Mouse (Mus musculus): ENCODE data around the gene Adarb2. TPM values are rescaled to one million over a fixed set of nuclear protein-coding genes. Genes with fewer than 3 reads are reported as not detected.

The Adarb2 gene
- polyA plus RNA-seq, 1 experiment from 2014 or later, result 2.0 TPM

- Histone ChIP-seq H3K9me3 (replicated peaks) (no peaks in the 10 kb centered on the region), H3K27ac (replicated peaks) (no peak overlapping the region), H3K4me3 (no peak overlapping the region), H3K36me3 (no peaks in the 10 kb centered on the region), H3K27me3 (ENCODE audit: low read depth, poor library complexity, severe bottlenecking) (no peaks in the 10 kb centered on the region), H3K4me1 (no peaks in the 10 kb centered on the region)
- 64% methylated on average over 5 of the region's 5 CpGs for WGBS
- no peak for DNase-seq (ENCODE audit: low spot score)
Measured at GRCm38 (mm10) chr13:8316347-8317141, 113.9 kb downstream of the Adarb2 start.

DNA sequence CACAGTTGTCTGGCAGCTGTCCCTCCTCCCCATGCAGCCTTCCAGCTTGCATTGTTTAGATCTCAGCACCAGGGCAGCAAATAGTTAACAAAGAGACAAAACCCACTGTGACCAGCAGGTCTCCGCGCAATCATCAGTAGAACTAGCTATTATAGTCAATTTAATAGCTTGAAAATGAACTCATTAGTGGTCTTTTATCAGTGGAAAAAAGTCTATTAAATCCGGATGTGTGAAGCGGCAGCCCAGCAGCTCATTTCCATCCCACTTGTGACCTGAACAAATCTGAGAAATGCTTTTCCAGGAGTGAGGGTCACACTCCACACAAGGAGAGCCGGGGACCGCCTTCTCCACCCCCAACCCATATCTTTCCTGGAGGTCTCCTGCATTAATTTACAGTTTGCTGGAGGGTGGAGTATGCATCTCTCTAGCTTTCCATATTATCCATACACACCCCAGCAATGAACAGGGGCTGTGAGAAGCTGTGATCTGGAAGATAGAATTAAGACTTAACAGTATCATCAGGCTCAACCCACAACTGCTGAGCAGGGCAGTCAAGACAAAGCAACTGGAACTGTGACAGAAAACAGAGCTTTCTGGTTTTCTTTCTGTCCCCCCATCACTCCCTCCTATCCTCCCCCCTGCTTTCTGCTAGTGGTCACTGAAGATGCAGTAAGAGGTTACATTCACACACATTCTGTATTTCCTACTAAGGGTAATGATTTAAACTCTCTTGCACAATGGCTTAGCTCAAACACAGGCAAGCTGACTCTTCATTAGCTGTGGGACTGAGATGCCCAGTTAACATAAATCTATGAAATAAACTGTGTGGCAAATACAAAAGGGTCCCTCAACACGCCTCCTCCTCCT is 131.2 kb downstream of the Adarb2 start:
- peak overlapping the region; percentile 18; the same call in 1 of the 2 replicates for H3K4me3 ChIP-seq
- H3K27ac ChIP-seq (replicated peaks), result peak overlapping the region; percentile 42; the same call in 1 of the 2 replicates
- no peaks in the 10 kb centered on the region for H3K36me3 ChIP-seq
- H3K27me3 ChIP-seq (ENCODE audit: low read depth, poor library complexity, severe bottlenecking), result peaks cover 42% of the 10 kb centered on the region
- peaks cover 22% of the 10 kb centered on the region for H3K4me1 ChIP-seq
- 25% methylated on average over 7 of the region's 7 CpGs for WGBS
- H3K9me3 ChIP-seq (replicated peaks), result no peaks in the 10 kb centered on the region
- DNase-seq (ENCODE audit: low spot score), result peak; percentile 22

GRCm38 (mm10) chr13:8334580-8334979 is 131.9 kb downstream of the Adarb2 start:
- WGBS, result 46% methylated on average over 4 of the region's 4 CpGs
- no peak overlapping the region for H3K27ac ChIP-seq (replicated peaks)
- DNase-seq (ENCODE audit: low spot score), result no peak
- H3K4me1 ChIP-seq, result peaks cover 22% of the 10 kb centered on the region
- H3K4me3 ChIP-seq, result no peak overlapping the region
- H3K36me3 ChIP-seq, result no peaks in the 10 kb centered on the region
- H3K9me3 ChIP-seq (replicated peaks), result no peaks in the 10 kb centered on the region
- H3K27me3 ChIP-seq (ENCODE audit: low read depth, poor library complexity, severe bottlenecking), result peaks cover 42% of the 10 kb centered on the region

- 86% methylated on average over 5 of the region's 5 CpGs for whole genome bisulfite sequencing
- no peak overlapping the region for H3K27ac ChIP-seq (replicated peaks)
Measured at GRCm38 (mm10) chr13:8341086-8341807, 138.6 kb downstream of the Adarb2 start.

GRCm38 (mm10) chr13:8347147-8347546 is 144.5 kb downstream of the Adarb2 start:
- Histone ChIP-seq H3K27ac (replicated peaks) (no peak overlapping the region), H3K4me1 (no peaks in the 10 kb centered on the region), H3K27me3 (ENCODE audit: low read depth, poor library complexity, severe bottlenecking) (no peaks in the 10 kb centered on the region), H3K9me3 (replicated peaks) (no peaks in the 10 kb centered on the region), H3K4me3 (no peak overlapping the region), H3K36me3 (no peaks in the 10 kb centered on the region)
- WGBS, result 88% methylated on average over 7 of the region's 7 CpGs
- DNase-seq (ENCODE audit: low spot score), result no peak

More at GRCm38 (mm10) chr13:8341086-8341807, 138.6 kb downstream of the Adarb2 start:
- H3K36me3 ChIP-seq, result no peaks in the 10 kb centered on the region
- no peaks in the 10 kb centered on the region for H3K4me1 ChIP-seq
- H3K27me3 ChIP-seq (ENCODE audit: low read depth, poor library complexity, severe bottlenecking), result peaks cover 3% of the 10 kb centered on the region; the same call in 1 of the 2 replicates
- no peak for DNase-seq (ENCODE audit: low spot score)
- no peak overlapping the region for H3K4me3 ChIP-seq
- no peaks in the 10 kb centered on the region for H3K9me3 ChIP-seq (replicated peaks)

GRCm38 (mm10) chr13:8352341-8352740 is 149.7 kb downstream of the Adarb2 start:
- DNase-seq (ENCODE audit: low spot score), result no peak
- no peaks in the 10 kb centered on the region for H3K27me3 ChIP-seq (ENCODE audit: low read depth, poor library complexity, severe bottlenecking)

GRCm38 (mm10) chr13:8352952-8353351 is 150.3 kb downstream of the Adarb2 start:
- Histone ChIP-seq H3K36me3 (no peaks in the 10 kb centered on the region), H3K4me1 (no peaks in the 10 kb centered on the region), H3K4me3 (no peak overlapping the region), H3K27ac (replicated peaks) (no peak overlapping the region), H3K9me3 (replicated peaks) (no peaks in the 10 kb centered on the region), H3K27me3 (ENCODE audit: low read depth, poor library complexity, severe bottlenecking) (no peaks in the 10 kb centered on the region)
- no peak for DNase-seq (ENCODE audit: low spot score)

More at GRCm38 (mm10) chr13:8352341-8352740, 149.7 kb downstream of the Adarb2 start:
- Histone ChIP-seq H3K9me3 (replicated peaks) (no peaks in the 10 kb centered on the region), H3K4me3 (no peak overlapping the region), H3K36me3 (no peaks in the 10 kb centered on the region), H3K4me1 (no peaks in the 10 kb centered on the region), H3K27ac (replicated peaks) (no peak overlapping the region)

DNA sequence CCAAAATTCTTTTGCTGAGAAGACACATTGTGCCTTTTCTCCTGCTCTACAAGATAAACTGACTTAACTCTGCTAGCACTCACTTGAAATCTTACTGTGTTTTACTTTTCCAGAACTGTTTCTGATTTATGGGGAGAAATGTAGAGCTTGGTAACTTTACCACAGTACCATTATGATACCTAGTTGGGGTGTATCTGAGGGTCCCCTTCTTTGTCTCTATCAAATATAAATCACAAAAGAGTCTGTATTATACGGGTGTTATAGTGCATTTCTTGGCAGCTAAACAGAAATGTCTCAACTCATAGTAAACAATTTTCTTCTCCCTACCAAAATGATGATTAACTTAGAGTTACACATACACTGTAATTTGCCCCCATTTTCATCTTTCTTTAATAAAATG is 162.9 kb downstream of the Adarb2 start:
- WGBS, result 89% methylated on average over 1 of the region's 1 CpGs
- Histone ChIP-seq H3K9me3 (replicated peaks) (no peaks in the 10 kb centered on the region), H3K4me3 (no peak overlapping the region), H3K27ac (replicated peaks) (no peak overlapping the region), H3K27me3 (ENCODE audit: low read depth, poor library complexity, severe bottlenecking) (no peaks in the 10 kb centered on the region), H3K36me3 (no peaks in the 10 kb centered on the region), H3K4me1 (no peaks in the 10 kb centered on the region)
- DNase-seq (ENCODE audit: low spot score), result no peak

- 91% methylated on average over 4 of the region's 4 CpGs for WGBS
- Histone ChIP-seq H3K9me3 (replicated peaks) (no peaks in the 10 kb centered on the region), H3K27ac (replicated peaks) (no peak overlapping the region), H3K27me3 (ENCODE audit: low read depth, poor library complexity, severe bottlenecking) (no peaks in the 10 kb centered on the region), H3K36me3 (no peaks in the 10 kb centered on the region), H3K4me3 (no peak overlapping the region), H3K4me1 (no peaks in the 10 kb centered on the region)
- DNase-seq (ENCODE audit: low spot score), result no peak
Measured at GRCm38 (mm10) chr13:8366087-8366486, 163.4 kb downstream of the Adarb2 start.

DNA sequence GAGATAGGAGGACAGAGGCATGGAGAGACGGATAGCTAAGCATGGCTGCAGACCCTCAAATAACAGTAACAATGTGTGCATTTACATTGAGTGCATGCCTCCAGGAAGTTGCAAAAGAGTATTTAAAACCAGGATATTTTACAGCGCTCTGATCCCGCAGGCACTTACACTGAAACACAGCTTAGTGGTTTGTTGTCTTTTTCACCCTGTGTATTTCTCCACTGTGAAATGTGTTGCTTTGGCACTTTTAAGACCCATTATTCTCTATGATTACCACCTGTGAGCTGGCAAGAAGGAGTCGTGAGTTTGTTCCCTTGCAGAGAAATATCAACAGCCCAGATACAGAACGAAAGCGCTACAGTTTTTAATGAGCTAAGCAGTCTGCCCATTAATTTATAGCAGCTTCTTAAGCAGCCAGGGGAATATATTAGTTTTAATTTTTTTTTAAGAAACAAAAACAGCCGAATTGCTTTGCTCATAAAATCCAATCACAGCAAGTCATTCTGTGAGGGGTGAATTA is 167.3 kb downstream of the Adarb2 start:
- no peaks in the 10 kb centered on the region for H3K27me3 ChIP-seq (ENCODE audit: low read depth, poor library complexity, severe bottlenecking)
- H3K4me1 ChIP-seq, result no peaks in the 10 kb centered on the region
- DNase-seq (ENCODE audit: low spot score), result no peak
- 91% methylated on average over 7 of the region's 7 CpGs for WGBS
- H3K27ac ChIP-seq (replicated peaks), result no peak overlapping the region
- H3K36me3 ChIP-seq, result no peaks in the 10 kb centered on the region
- H3K9me3 ChIP-seq (replicated peaks), result no peaks in the 10 kb centered on the region
- no peak overlapping the region for H3K4me3 ChIP-seq

DNA sequence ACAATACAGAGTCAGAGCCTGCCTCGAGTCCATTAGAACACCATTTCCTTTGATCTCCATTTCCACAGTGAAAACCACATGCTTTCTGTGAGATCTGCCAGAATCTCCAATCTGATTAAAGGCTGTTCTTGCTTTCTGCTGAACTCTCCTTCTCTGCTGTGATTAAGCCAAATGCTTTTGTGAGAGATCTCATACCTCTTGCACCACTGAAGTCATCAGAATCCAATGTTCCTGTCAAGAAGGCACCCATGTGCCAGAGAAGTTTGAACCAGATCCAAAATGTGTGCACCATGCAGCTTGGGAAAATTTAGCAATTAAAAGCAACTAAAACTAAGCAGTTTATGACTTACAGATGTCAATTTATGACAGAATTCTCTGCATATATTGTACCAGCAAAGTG is 185.9 kb downstream of the Adarb2 start:
- 55% methylated on average over 1 of the region's 1 CpGs for WGBS
- H3K4me3 ChIP-seq, result no peak overlapping the region
- no peak overlapping the region for H3K27ac ChIP-seq (replicated peaks)
- H3K36me3 ChIP-seq, result no peaks in the 10 kb centered on the region
- no peaks in the 10 kb centered on the region for H3K4me1 ChIP-seq
- no peak for DNase-seq (ENCODE audit: low spot score)
- H3K9me3 ChIP-seq (replicated peaks), result no peaks in the 10 kb centered on the region
- H3K27me3 ChIP-seq (ENCODE audit: low read depth, poor library complexity, severe bottlenecking), result no peaks in the 10 kb centered on the region

GRCm38 (mm10) chr13:8400265-8401041 is 197.8 kb downstream of the Adarb2 start:
- 68% methylated on average over 4 of the region's 4 CpGs for WGBS
- no peak for DNase-seq (ENCODE audit: low spot score)
- H3K27me3 ChIP-seq (ENCODE audit: low read depth, poor library complexity, severe bottlenecking), result no peaks in the 10 kb centered on the region
- no peaks in the 10 kb centered on the region for H3K4me1 ChIP-seq
- H3K9me3 ChIP-seq (replicated peaks), result no peaks in the 10 kb centered on the region
- no peak overlapping the region for H3K4me3 ChIP-seq
- H3K36me3 ChIP-seq, result no peaks in the 10 kb centered on the region
- no peak overlapping the region for H3K27ac ChIP-seq (replicated peaks)

Measured in midbrain, embryonic 10.5 days (tissue).